In the genomic region with DNA sequence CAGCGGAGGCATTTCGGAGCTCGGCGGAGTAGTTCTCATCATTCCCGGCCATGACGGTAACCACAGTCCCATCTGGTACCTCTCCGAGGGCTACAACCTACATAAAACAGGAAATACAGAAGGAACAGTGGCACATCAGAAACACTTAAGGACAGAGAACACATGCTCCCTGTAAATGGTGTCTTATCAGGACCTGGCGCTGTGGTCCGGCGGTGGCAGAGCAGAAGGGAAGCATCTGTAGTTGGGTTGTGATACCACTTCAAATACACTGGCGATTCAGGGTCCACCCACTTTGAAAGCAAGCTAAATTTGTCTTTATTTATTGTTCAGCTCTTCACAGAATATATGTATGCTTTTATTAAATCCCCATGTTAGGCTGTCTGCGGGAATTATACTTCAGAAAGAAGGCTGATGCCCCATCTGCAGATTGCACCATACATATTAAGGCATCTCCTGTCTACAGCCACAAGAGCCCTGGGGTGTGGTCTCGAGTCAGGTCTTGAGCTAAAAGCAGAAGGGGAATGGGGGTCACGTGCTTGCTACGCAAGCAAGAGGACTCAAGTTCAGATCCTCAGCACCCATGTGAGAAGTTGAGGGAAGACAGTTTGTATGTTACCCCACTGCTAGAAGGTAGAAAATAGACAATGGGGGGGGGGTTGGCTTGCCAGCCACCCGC, we compare ENCODE assay signal across 28 mouse cellular contexts. TPM values are rescaled to one million over a fixed set of nuclear protein-coding genes. Genes with fewer than 3 reads are reported as not detected.
DNase-seq lines count a peak whose midpoint lies in the region; ATAC-seq lines count a peak whose summit lies in the region.
"Had no signal": no experiment of that assay in that cellular context is flagged by ENCODE, and none has a peak within 500 bp of the region (broad histone marks: within the 10 kb centered on the region; RNA-seq: fewer than 3 reads in every experiment).

No protein-coding gene starts in this region.

- no peak for ATAC-seq in embryonic facial prominence, embryonic 15.5 days (ENCODE audit: insufficient number of reproducible peaks, low FRiP score, low TSS enrichment, low read depth)
- ATAC-seq in megakaryocyte progenitor cell, adult 5-6 weeks (replicated peaks; ENCODE audit: poor library complexity): peak; percentile 74
- ATAC-seq in hindbrain, embryonic 12.5 days (ENCODE audit: low FRiP score): no peak
- ATAC-seq: activated CD4-positive, CD25-positive, alpha-beta regulatory T cell, adult 4 months had no signal

- 53% methylated on average over 16 of the region's 16 CpGs for WGBS in embryonic facial prominence, embryonic 15.5 days
- WGBS in hindbrain, embryonic 12.5 days: 90% methylated on average over 16 of the region's 16 CpGs

- no peaks in the 10 kb centered on the region for H3K36me3 ChIP-seq in embryonic facial prominence, embryonic 15.5 days
- H3K36me3 ChIP-seq in hindbrain, embryonic 12.5 days: no peaks in the 10 kb centered on the region
- H3K36me3 ChIP-seq: forebrain, embryonic 12.5 days; heart, embryonic 15.5 days; hindbrain, embryonic 15.5 days; liver, embryonic 15.5 days; lung, embryonic 15.5 days; midbrain, embryonic 12.5 days had no signal

- H3K27me3 ChIP-seq in embryonic facial prominence, embryonic 15.5 days: no peaks in the 10 kb centered on the region
- H3K27me3 ChIP-seq in hindbrain, embryonic 12.5 days: peaks cover 10% of the 10 kb centered on the region; the same call in 1 of the 2 replicates
- H3K27me3 ChIP-seq: CH12.LX had no signal

- H3K4me3 ChIP-seq in embryonic facial prominence, embryonic 15.5 days (replicated peaks): 0 out of 2 replicates have a peak overlapping the region, but pooled peaks have one; percentile 0
- no peak overlapping the region for H3K4me3 ChIP-seq in hindbrain, embryonic 12.5 days
- H3K4me3 ChIP-seq: erythroblast, embryonic 14.5 days; forebrain, embryonic 12.5 days; heart, embryonic 15.5 days; hindbrain, embryonic 15.5 days; left cerebral cortex, adult 2 months; liver, embryonic 15.5 days; lung, embryonic 15.5 days; midbrain, embryonic 12.5 days had no signal

- H3K4me2 ChIP-seq in embryonic facial prominence, embryonic 15.5 days (replicated peaks): peak overlapping the region; percentile 26
- H3K4me2 ChIP-seq in hindbrain, embryonic 12.5 days (replicated peaks): no peak overlapping the region
- H3K4me2 ChIP-seq: forebrain, embryonic 12.5 days; heart, embryonic 15.5 days; hindbrain, embryonic 15.5 days; liver, embryonic 15.5 days; lung, embryonic 15.5 days; midbrain, embryonic 12.5 days had no signal

- no peaks in the 10 kb centered on the region for H3K9me3 ChIP-seq in embryonic facial prominence, embryonic 15.5 days (replicated peaks)
- H3K9me3 ChIP-seq in hindbrain, embryonic 12.5 days (replicated peaks): no peaks in the 10 kb centered on the region
- H3K9me3 ChIP-seq: forebrain, embryonic 12.5 days; heart, embryonic 15.5 days; hindbrain, embryonic 15.5 days; liver, embryonic 15.5 days; lung, embryonic 15.5 days; midbrain, embryonic 12.5 days had no signal

- peak; percentile 69 for DNase-seq in lung, postnatal 36 days
- no peak for DNase-seq in lung, postnatal 25 days (ENCODE audit: low spot score)
- DNase-seq in adrenal gland, adult 18-20 months (ENCODE audit: low spot score in 2 of 2): no peak
- no peak for DNase-seq in right cerebral cortex, adult 18-20 months
- DNase-seq: adrenal gland, postnatal 10 days; B cell, adult 2 months; cerebellum, adult 2 months; cerebellum, postnatal 36 days; gastrocnemius, postnatal 25 days; heart, postnatal 36 days; kidney, adult 2 months; layer of hippocampus, adult 9-11 months; right cerebral cortex, postnatal 4 days had no signal

- no peak overlapping the region for H3K27ac ChIP-seq in embryonic facial prominence, embryonic 15.5 days (replicated peaks)
- no peak overlapping the region for H3K27ac ChIP-seq in hindbrain, embryonic 12.5 days
- H3K27ac ChIP-seq: forebrain, embryonic 12.5 days; heart, embryonic 15.5 days; hindbrain, embryonic 15.5 days; kidney, postnatal 0 days; left cerebral cortex, adult 2 months; liver, embryonic 15.5 days; lung, embryonic 15.5 days; macrophage; midbrain, embryonic 12.5 days had no signal

- H3K4me1 ChIP-seq in embryonic facial prominence, embryonic 15.5 days: peaks cover 11% of the 10 kb centered on the region
- H3K4me1 ChIP-seq in hindbrain, embryonic 12.5 days: no peaks in the 10 kb centered on the region
- H3K4me1 ChIP-seq: forebrain, embryonic 12.5 days; heart, embryonic 15.5 days; hindbrain, embryonic 15.5 days; liver, embryonic 15.5 days; midbrain, embryonic 12.5 days had no signal

- no peak overlapping the region for H3K9ac ChIP-seq in embryonic facial prominence, embryonic 15.5 days
- H3K9ac ChIP-seq in hindbrain, embryonic 12.5 days: no peak overlapping the region
- H3K9ac ChIP-seq: forebrain, embryonic 12.5 days; heart, embryonic 15.5 days; hindbrain, embryonic 15.5 days; liver, embryonic 15.5 days; lung, embryonic 15.5 days; midbrain, embryonic 12.5 days had no signal

RNA-seq across cellular contexts. Expression of a gene that starts 52.0 kb away (rescaled TPM):
- 16.7 and 18.1 TPM in 2 replicates for polyA plus RNA-seq in embryonic facial prominence, embryonic 15.5 days (2015; fragmentation: Nextera tagmentation; extraction: Ambion mirVana)
- 26.2 and 37.9 TPM in 2 replicates for total RNA-seq in megakaryocyte progenitor cell, adult 5-6 weeks (2015)
- 13.6 and 16.2 TPM in 2 replicates for total RNA-seq in megakaryocyte progenitor cell, adult 5-6 weeks (2017)
- 10 to 100 TPM; 19.2 to 30.1 TPM for total RNA-seq in adrenal gland, adult 18-20 months (2021)
- 26.2 and 26.9 TPM in 2 replicates for polyA plus RNA-seq in hindbrain, embryonic 12.5 days (2016; fragmentation: Nextera tagmentation; extraction: Ambion mirVana)
